Mouse (Mus musculus) lung, embryonic 14.5 days (tissue): ENCODE measurements at regions not wholly inside any gene's neighbourhood (a gene's known extent, or its start where the extent isn't known, plus 50 kb on each side); places are given as distances from the start of the nearest gene placed in this dataset.

Source experiments
- ATAC-seq: fragments of 200-750 bp; cut with Nextera tagmentation; 2 replicates; pipeline ENCODE4 v1.8.0; 2017; ENCODE audit warnings: mild to moderate bottlenecking, moderate TSS enrichment, moderate library complexity; ENCODE audit not compliant: insufficient read depth
- DNase-seq: peaks from one replicate; pipeline ENCODE4 v3.0.0-alpha.2; 2015
- H3K27ac ChIP-seq: fragments of 300-500 bp; sonication (generic); 2 replicates; pipeline ENCODE4 v1.5.1; 2014; ENCODE audit warnings: low read depth, mild to moderate bottlenecking, moderate library complexity
- H3K27me3 ChIP-seq: fragments of 300-500 bp; sonication (generic); 2 replicates; pipeline ENCODE4 v1.6.1; 2014; ENCODE audit warnings: low read length, control low read depth; ENCODE audit not compliant: insufficient read depth
- H3K36me3 ChIP-seq: fragments of 300-500 bp; sonication (generic); 2 replicates; pipeline ENCODE4 v1.6.1; 2014; ENCODE audit warnings: control low read depth; ENCODE audit not compliant: insufficient read depth
- H3K4me1 ChIP-seq: fragments of 300-500 bp; sonication (generic); 2 replicates; pipeline ENCODE4 v1.6.1; 2014; ENCODE audit warnings: antibody characterized with exemption, control low read depth; ENCODE audit not compliant: insufficient read depth
- H3K4me2 ChIP-seq: fragments of 300-500 bp; sonication (generic); 2 replicates; pipeline ENCODE4 v1.6.1; 2014; ENCODE audit warnings: mild to moderate bottlenecking
- H3K4me3 ChIP-seq: fragments of 300-500 bp; sonication (generic); 2 replicates; pipeline ENCODE4 v1.5.1; 2014; ENCODE audit warnings: low read depth, low read length
- H3K9ac ChIP-seq: fragments of 300-500 bp; sonication (generic); 2 replicates; pipeline ENCODE4 v1.6.1; 2014
- H3K9me3 ChIP-seq: fragments of 300-500 bp; sonication (generic); 2 replicates; pipeline ENCODE4 v1.6.1; 2016; ENCODE audit warnings: low read depth, low read length, control low read depth
- CTCF ChIP-seq: IDR thresholded peaks from 2 replicates; pipeline ENCODE4 v1.5.1; 2016; ENCODE audit warnings: antibody characterized with exemption, low read depth
- WGBS: fragments of 180-500 bp; shearing (Covaris S2); extraction: QIAGEN DNeasy Blood & Tissue Kit; methylation state at CpG from one replicate; pipeline ENCODE4 v1.1.7; 2014; 5-methylcytosine and 5-hydroxymethylcytosine counted together

- ATAC-seq (no peak), DNase-seq (no peak)
- Histone ChIP-seq H3K9me3 (no peaks in the 10 kb centered on the region), H3K27me3 (no peaks in the 10 kb centered on the region), H3K9ac (no peak overlapping the region), H3K36me3 (no peaks in the 10 kb centered on the region), H3K27ac (no peak overlapping the region), H3K4me3 (no peak overlapping the region), H3K4me1 (no peaks in the 10 kb centered on the region), H3K4me2 (no peak overlapping the region)
- no peak for TF ChIP-seq CTCF
- 43% methylated on average over 5 of the region's 5 CpGs for WGBS
These were observed 224.9 kb downstream of the Cog6 start for GRCm38 (mm10) chr3:52792121-52792520.

- Histone ChIP-seq H3K27ac (no peak overlapping the region), H3K9ac (no peak overlapping the region), H3K4me2 (no peak overlapping the region), H3K9me3 (no peaks in the 10 kb centered on the region), H3K36me3 (no peaks in the 10 kb centered on the region), H3K4me3 (no peak overlapping the region), H3K4me1 (no peaks in the 10 kb centered on the region), H3K27me3 (no peaks in the 10 kb centered on the region)
- no peak for TF ChIP-seq CTCF
- DNase-seq (no peak), ATAC-seq (no peak)
- WGBS = 85% methylated on average over 2 of the region's 2 CpGs
These were observed 226.1 kb downstream of the Cog6 start for GRCm38 (mm10) chr3:52790942-52791341.

- no peak overlapping the region for H3K9ac ChIP-seq
- WGBS = 82% methylated on average over 10 of the region's 10 CpGs
- TF ChIP-seq CTCF = no peak
- H3K36me3 ChIP-seq = no peaks in the 10 kb centered on the region
- H3K4me2 ChIP-seq = no peak overlapping the region
- H3K27ac ChIP-seq = no peak overlapping the region
- DNase-seq (no peak), ATAC-seq (no peak)
- no peaks in the 10 kb centered on the region for H3K27me3 ChIP-seq
- H3K4me3 ChIP-seq = no peak overlapping the region
- H3K9me3 ChIP-seq = no peaks in the 10 kb centered on the region
- H3K4me1 ChIP-seq = no peaks in the 10 kb centered on the region
These were observed 228.9 kb downstream of the Cog6 start for GRCm38 (mm10) chr3:52787964-52788760.

- no peaks in the 10 kb centered on the region for H3K4me1 ChIP-seq
- TF ChIP-seq CTCF = no peak
- H3K27ac ChIP-seq = no peak overlapping the region
- no peak for DNase-seq
- no peaks in the 10 kb centered on the region for H3K9me3 ChIP-seq
- 52% methylated on average over 1 of the region's 1 CpGs for WGBS
- no peak overlapping the region for H3K9ac ChIP-seq
- no peak overlapping the region for H3K4me2 ChIP-seq
- no peak for ATAC-seq
- no peak overlapping the region for H3K4me3 ChIP-seq
- no peaks in the 10 kb centered on the region for H3K36me3 ChIP-seq
- H3K27me3 ChIP-seq = no peaks in the 10 kb centered on the region
These were observed 231.4 kb downstream of the Cog6 start for GRCm38 (mm10) chr3:52785595-52785994.

- Histone ChIP-seq H3K9ac (no peak overlapping the region), H3K9me3 (no peaks in the 10 kb centered on the region), H3K4me3 (no peak overlapping the region), H3K4me1 (no peaks in the 10 kb centered on the region; the same call in 1 of the 2 replicates), H3K36me3 (no peaks in the 10 kb centered on the region), H3K27ac (no peak overlapping the region), H3K4me2 (no peak overlapping the region), H3K27me3 (no peaks in the 10 kb centered on the region)
- DNase-seq (no peak), ATAC-seq (no peak)
- no peak for TF ChIP-seq CTCF
- WGBS = 58% methylated on average over 7 of the region's 7 CpGs
These were observed 232.6 kb downstream of the Cog6 start for GRCm38 (mm10) chr3:52784476-52784875.

GRCm38 (mm10) chr3:52782576-52782975 is 234.5 kb downstream of the Cog6 start:
- no peak for DNase-seq
- Histone ChIP-seq H3K9ac (no peak overlapping the region), H3K9me3 (no peaks in the 10 kb centered on the region), H3K27ac (no peak overlapping the region), H3K36me3 (no peaks in the 10 kb centered on the region), H3K4me3 (no peak overlapping the region), H3K4me1 (no peaks in the 10 kb centered on the region; the same call in 1 of the 2 replicates), H3K27me3 (0 out of 2 replicates have a peak, but pooled peaks cover 3% of the 10 kb centered on the region), H3K4me2 (no peak overlapping the region)
- no peak for ATAC-seq
- no peak for TF ChIP-seq CTCF
- WGBS = 64% methylated on average over 5 of the region's 5 CpGs

GRCm38 (mm10) chr3:52781521-52781920 is 235.5 kb downstream of the Cog6 start:
- no peaks in the 10 kb centered on the region; the same call in 1 of the 2 replicates for H3K4me1 ChIP-seq
- no peak overlapping the region for H3K9ac ChIP-seq
- DNase-seq (no peak), ATAC-seq (no peak)
- 0 out of 2 replicates have a peak, but pooled peaks cover 3% of the 10 kb centered on the region for H3K27me3 ChIP-seq
- H3K9me3 ChIP-seq = no peaks in the 10 kb centered on the region
- H3K36me3 ChIP-seq = no peaks in the 10 kb centered on the region
- no peak overlapping the region for H3K27ac ChIP-seq
- no peak overlapping the region for H3K4me3 ChIP-seq
- no peak for TF ChIP-seq CTCF
- WGBS = 86% methylated on average over 3 of the region's 3 CpGs
- no peak overlapping the region for H3K4me2 ChIP-seq
